30 mouse cellular contexts compared by ENCODE assay signal in genomic region chr6:53944887-53945286, GRCm38 (mm10). TPM values are rescaled to one million over a fixed set of nuclear protein-coding genes. Genes with fewer than 3 reads are reported as not detected.
DNase-seq lines count a peak whose midpoint lies in the region; ATAC-seq lines count a peak whose summit lies in the region.
"Had no signal": no experiment of that assay in that cellular context is flagged by ENCODE, and none has a peak within 500 bp of the region (broad histone marks: within the 10 kb centered on the region; RNA-seq: fewer than 3 reads in every experiment).

No protein-coding gene starts in this region.

- no peaks in the 10 kb centered on the region for H3K27me3 ChIP-seq in heart, embryonic 11.5 days (ENCODE audit: control insufficient read depth, insufficient read depth, low read length)
- no peaks in the 10 kb centered on the region for H3K27me3 ChIP-seq in lung, embryonic 15.5 days
- H3K27me3 ChIP-seq: intestine, embryonic 15.5 days; liver, embryonic 15.5 days; neural tube, embryonic 13.5 days had no signal

- 72% methylated on average over 5 of the region's 5 CpGs for WGBS in heart, embryonic 11.5 days (ENCODE audit: insufficient replicate concordance)
- 49% methylated on average over 5 of the region's 5 CpGs for WGBS in lung, embryonic 15.5 days

- H3K27ac ChIP-seq in heart, embryonic 11.5 days (ENCODE audit: low read depth, low read length): no peak overlapping the region
- peak overlapping the region; percentile 77 for H3K27ac ChIP-seq in lung, embryonic 15.5 days
- H3K27ac ChIP-seq: forebrain, embryonic 12.5 days; heart, embryonic 10.5 days; hindbrain, embryonic 10.5 days; intestine, embryonic 15.5 days; limb, embryonic 10.5 days; liver, embryonic 15.5 days; neural tube, embryonic 13.5 days had no signal

- peak; percentile 36 to 37 for DNase-seq in heart, adult 18-20 months
- DNase-seq in adipocyte (ENCODE audit: low spot score): peak; percentile 57
- peak; percentile 62 for DNase-seq in lung, postnatal 36 days
- DNase-seq in right cerebral cortex, postnatal 25 days: no peak
- DNase-seq: adrenal gland, postnatal 25 days; cerebellum, adult 9-10 months; kidney, adult 9 months; kidney, postnatal 14 days; liver; midbrain, embryonic 14.5 days; thymus, adult 18-20 months; thymus, postnatal 4 days had no signal

- H3K4me3 ChIP-seq in heart, embryonic 11.5 days (ENCODE audit: low read depth, low read length): no peak overlapping the region
- no peak overlapping the region for H3K4me3 ChIP-seq in lung, embryonic 15.5 days
- H3K4me3 ChIP-seq: forebrain, embryonic 12.5 days; heart, embryonic 10.5 days; hindbrain, embryonic 10.5 days; intestine, embryonic 15.5 days; limb, embryonic 10.5 days; liver, embryonic 15.5 days; neural tube, embryonic 13.5 days had no signal

- H3K9ac ChIP-seq in heart, embryonic 11.5 days (ENCODE audit: low read depth, low read length): no peak overlapping the region
- no peak overlapping the region for H3K9ac ChIP-seq in lung, embryonic 15.5 days
- H3K9ac ChIP-seq: forebrain, embryonic 12.5 days; intestine, embryonic 15.5 days; liver, embryonic 15.5 days; neural tube, embryonic 13.5 days had no signal

- no peaks in the 10 kb centered on the region for H3K36me3 ChIP-seq in heart, embryonic 11.5 days (ENCODE audit: control insufficient read depth, insufficient read depth, low read length)
- no peaks in the 10 kb centered on the region for H3K36me3 ChIP-seq in lung, embryonic 15.5 days
- H3K36me3 ChIP-seq: forebrain, embryonic 12.5 days; heart, embryonic 10.5 days; hindbrain, embryonic 10.5 days; intestine, embryonic 15.5 days; limb, embryonic 10.5 days; liver, embryonic 15.5 days; neural tube, embryonic 13.5 days had no signal

- ATAC-seq in heart, embryonic 11.5 days (replicated peaks; ENCODE audit: insufficient number of reproducible peaks, low FRiP score, low TSS enrichment): no peak
- peak; percentile 70; the same call in 1 of the 2 replicates for ATAC-seq in lung, embryonic 15.5 days (ENCODE audit: borderline replicate concordance, extremely low read depth, low FRiP score, low TSS enrichment)
- ATAC-seq in frontal cortex, adult (ENCODE audit: low TSS enrichment): no peak
- ATAC-seq: activated CD4-positive, CD25-positive, alpha-beta regulatory T cell, adult 4 months; hindbrain, embryonic 16.5 days; intestine, embryonic 15.5 days had no signal

- no peak overlapping the region for H3K4me2 ChIP-seq in heart, embryonic 11.5 days
- H3K4me2 ChIP-seq in lung, embryonic 15.5 days: no peak overlapping the region
- H3K4me2 ChIP-seq: forebrain, embryonic 12.5 days; intestine, embryonic 15.5 days; liver, embryonic 15.5 days; neural tube, embryonic 13.5 days had no signal

- 0 out of 2 replicates have a peak, but pooled peaks cover 6% of the 10 kb centered on the region for H3K4me1 ChIP-seq in heart, embryonic 11.5 days (ENCODE audit: control insufficient read depth, insufficient read depth, low read length)
- H3K4me1 ChIP-seq in lung, embryonic 15.5 days: peaks cover 49% of the 10 kb centered on the region
- H3K4me1 ChIP-seq: liver, embryonic 15.5 days had no signal

- no peaks in the 10 kb centered on the region for H3K9me3 ChIP-seq in heart, embryonic 11.5 days (replicated peaks; ENCODE audit: control insufficient read depth, low read length)
- H3K9me3 ChIP-seq in lung, embryonic 15.5 days: no peaks in the 10 kb centered on the region
- H3K9me3 ChIP-seq: forebrain, embryonic 12.5 days; heart, embryonic 10.5 days; hindbrain, embryonic 10.5 days; intestine, embryonic 15.5 days; limb, embryonic 10.5 days; liver, embryonic 15.5 days; neural tube, embryonic 13.5 days had no signal

RNA-seq across cellular contexts. Expression of gene Cpvl, which starts 33.6 kb away (rescaled TPM):
- total RNA-seq in heart, adult 18-20 months (2021): not detected
- polyA plus RNA-seq in heart, embryonic 11.5 days (2014; fragmentation: Nextera tagmentation; extraction: Ambion mirVana): not detected in 2 replicates
- 0.14 and 0.19 TPM in 2 replicates for polyA plus RNA-seq in lung, embryonic 15.5 days (2015; fragmentation: Nextera tagmentation; extraction: Ambion mirVana)
- total RNA-seq: adrenal gland, postnatal 25 days; gastrocnemius, adult 8-10 months; layer of hippocampus, adult 18-20 months; left cerebral cortex, adult 8-10 months; megakaryocyte progenitor cell, adult 5-6 weeks had no signal
- polyA plus RNA-seq: activated CD4-positive, CD25-positive, alpha-beta regulatory T cell, adult 4 months; brain, embryonic 14.5 days; forebrain, embryonic 12.5 days; heart, embryonic 10.5 days; heart, postnatal 0 days; liver, embryonic 15.5 days; neural tube, embryonic 13.5 days had no signal
